Mouse (Mus musculus) mouse trophoblast stem cell (cell line): Measurements from ENCODE around the gene Rhot2.

Experiments
- in situ Hi-C, 2 experiments: fragments of 300-500 bp; cut with MseI, MboI; formaldehyde crosslinking; loops; 2 replicates in 1 of 2; 3 replicates in 1 of 2; pipeline ENCODE4 v1.15.1; 2025

Gene Rhot2

GRCm38 (mm10) chr17:25796211-25796771 lies 48.4 kb downstream of the Rhot2 start:
- in situ Hi-C loops, result no loop called here

- in situ Hi-C loops, result no loop called here
Measured at GRCm38 (mm10) chr17:25795609-25796092, 49.0 kb downstream of the Rhot2 start, which contains the start of gene AC134908.4. TSS of gene AC134908.4 (minus strand) at chr17:25795659.

- in situ Hi-C loops, result no loop called here
Measured at GRCm38 (mm10) chr17:25794998-25795397, 49.7 kb downstream of the Rhot2 start.

DNA sequence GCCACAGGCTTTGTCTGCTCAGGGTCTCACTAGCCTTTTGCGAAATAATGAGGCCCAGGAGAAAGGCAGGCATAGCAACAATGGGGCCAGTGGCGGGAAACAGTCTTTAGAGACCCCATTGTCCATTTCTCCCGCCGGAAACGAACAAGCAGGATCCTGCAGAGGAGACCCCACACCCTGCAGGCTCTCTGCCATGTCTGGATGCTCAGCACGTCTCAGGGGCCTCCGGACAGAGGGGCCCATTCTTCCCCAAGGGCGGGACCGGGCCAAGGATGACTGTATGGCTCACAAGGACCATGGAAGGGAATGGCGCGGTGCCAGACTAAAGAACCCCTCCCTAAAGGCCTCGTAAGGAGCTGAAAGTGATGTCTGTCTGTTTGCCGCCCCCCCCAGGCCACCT lies 50.5 kb downstream of the Rhot2 start:
- in situ Hi-C loops, result no loop called here

GRCm38 (mm10) chr17:25792615-25793014 lies 52.0 kb downstream of the Rhot2 start, which contains the start of gene Fam173a:
TSS of gene Fam173a (minus strand) at chr17:25792901.
- in situ Hi-C loops, result no loop called here

- in situ Hi-C loops, result no loop called here
Measured at GRCm38 (mm10) chr17:25791843-25792527, 52.7 kb downstream of the Rhot2 start.

GRCm38 (mm10) chr17:25791320-25791842 lies 53.3 kb downstream of the Rhot2 start:
- in situ Hi-C loops, result no loop called here
